Mouse (Mus musculus) kidney, adult 9 months (tissue): ENCODE measurements around the gene Hoxa7.

ENCODE experiments used
- DNase-seq: peaks from one replicate; pipeline ENCODE4 v3.0.0; 2022

Hoxa7 gene

DNA sequence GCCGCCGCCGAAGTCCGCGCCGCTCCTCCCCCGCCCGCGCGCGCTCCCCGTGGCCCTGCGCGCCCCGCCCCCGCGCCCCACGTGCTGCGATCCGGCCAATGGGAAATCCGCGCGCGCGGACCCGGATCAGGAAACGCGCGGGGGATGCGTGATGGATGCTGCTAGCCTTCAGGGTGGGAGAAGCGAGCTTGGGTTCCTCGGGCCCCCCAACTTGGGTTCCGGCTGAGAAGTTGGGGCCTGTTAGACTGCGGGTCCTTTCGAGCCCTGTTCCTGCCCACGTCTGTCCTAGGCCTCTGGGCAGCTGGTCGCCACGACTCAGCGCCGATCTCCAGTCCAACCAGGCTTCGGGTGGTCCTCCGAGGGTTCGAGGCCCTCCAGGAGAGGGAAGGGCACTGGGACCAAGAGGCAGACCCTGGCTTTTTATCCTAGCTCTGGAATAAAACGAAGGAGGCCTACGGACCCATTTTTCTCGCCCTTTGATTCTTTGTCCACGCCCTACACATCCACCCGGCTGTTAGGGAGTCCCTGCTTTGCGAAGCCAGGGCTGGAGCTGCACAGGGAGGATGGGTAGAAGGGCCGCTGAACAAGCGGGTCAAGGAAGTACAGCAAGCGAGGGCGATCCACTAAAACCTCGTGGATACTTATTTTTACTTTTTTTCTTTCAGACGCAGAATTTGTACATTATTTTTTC, 29.6 kb downstream of the Hoxa7 start:
- DNase-seq, result peak; percentile 89

DNA sequence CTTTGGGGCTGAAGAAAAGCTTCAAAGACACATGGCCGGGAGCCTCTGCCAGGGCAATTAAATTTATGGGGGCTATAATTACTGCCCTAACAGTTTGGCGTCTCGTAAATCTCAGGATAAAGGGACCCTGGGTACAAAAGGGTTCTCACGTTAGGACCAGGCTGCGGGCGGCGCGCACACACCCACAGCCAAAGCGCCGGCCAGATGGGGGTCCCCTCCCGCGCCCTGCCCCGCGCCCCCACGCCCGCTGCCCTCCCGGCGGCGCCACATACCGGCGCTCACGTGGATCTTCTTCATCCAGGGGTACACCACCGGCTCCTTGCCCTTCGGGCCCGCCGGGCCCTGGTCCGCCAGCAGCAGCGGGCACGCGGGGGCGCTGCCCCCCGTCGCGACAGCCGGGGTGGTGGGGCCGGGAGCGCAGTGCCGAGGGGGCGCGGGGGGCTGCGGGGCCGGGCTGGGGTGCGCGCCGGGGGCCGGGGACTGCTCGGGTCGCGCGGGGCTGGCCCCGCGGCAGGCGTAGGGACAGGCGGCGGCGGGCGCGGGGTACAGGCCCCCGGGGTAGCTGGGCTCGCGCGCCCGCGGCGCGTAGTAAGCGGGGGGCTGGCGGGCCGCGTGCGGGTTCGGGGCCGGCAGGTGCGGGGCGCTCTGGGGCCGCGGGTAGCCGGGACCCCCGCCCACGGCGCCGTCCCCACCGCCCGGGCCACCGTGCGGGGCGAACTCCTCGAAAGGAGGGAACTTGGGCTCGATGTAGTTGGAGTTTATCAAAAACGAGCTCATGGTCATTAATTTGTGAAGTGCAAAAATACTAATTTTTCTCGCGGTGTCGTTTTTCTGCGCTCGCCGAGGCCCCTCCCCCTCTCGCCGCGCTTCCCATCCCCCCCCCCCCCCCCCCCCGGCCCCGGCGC, 30.5 kb downstream of the Hoxa7 start, which contains the start of gene Hoxa4:
TSS of gene Hoxa4 (minus strand) at position 848 of the 905 bp plus-strand sequence.
- DNase-seq, result no peak

DNA sequence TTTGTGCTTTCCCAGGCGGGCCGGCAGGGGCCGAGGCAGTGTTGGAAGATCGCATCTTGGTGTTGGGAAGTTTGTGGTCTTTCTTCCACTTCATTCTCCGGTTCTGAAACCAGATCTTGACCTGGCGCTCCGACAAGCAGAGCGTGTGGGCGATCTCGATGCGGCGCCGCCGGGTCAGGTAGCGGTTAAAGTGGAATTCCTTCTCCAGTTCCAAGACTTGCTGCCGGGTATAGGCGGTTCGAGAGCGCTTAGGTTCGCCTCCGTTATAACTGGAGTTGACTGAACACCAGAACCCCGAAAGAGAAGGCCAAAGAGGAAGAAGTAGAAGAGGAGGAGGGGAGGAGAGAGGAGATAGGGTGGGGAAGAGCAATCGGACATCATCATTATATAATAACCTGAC, 31.2 kb downstream of the Hoxa7 start:
- DNase-seq, result no peak

DNA sequence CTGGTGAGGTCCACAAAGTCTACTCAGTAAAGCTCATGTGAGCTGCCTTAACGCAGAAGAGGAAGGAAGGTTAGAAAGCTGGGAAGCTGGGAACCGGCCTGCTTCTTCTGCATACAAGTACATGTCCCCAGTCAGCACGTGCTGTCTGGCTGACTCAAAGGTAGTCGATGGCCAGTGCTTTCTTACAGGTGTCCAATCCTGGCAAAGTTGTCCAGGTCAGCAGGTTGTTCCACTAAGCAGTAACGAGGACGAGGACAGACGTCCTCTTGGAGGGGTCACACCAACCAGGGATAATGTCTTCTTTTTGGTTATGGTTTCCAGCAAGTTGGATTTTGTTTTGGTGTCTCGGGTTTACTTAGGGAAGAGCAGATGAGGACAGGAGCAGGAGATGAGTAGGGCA, 31.7 kb downstream of the Hoxa7 start:
- no peak for DNase-seq

DNA sequence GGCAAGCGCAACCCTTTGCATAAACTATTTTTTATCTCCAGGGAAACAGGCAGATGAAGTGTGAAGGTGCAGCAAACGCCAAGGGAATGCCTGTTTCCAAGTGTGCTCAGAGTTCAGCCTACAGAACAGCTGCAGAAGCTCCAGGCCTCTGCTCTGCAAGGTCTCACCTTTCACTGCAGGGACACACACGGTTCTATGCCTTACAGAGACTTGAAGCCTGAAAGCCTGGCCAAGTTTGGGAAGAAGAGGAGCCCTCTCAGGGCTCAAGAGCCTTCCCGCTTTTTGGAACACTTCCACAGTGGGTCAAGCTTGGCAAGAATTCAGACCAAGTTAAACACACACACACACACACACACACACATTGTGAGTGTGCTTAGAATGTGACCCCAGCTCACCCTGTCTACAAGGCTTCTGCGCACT, 32.5 kb downstream of the Hoxa7 start:
- peak; percentile 56 for DNase-seq

DNA sequence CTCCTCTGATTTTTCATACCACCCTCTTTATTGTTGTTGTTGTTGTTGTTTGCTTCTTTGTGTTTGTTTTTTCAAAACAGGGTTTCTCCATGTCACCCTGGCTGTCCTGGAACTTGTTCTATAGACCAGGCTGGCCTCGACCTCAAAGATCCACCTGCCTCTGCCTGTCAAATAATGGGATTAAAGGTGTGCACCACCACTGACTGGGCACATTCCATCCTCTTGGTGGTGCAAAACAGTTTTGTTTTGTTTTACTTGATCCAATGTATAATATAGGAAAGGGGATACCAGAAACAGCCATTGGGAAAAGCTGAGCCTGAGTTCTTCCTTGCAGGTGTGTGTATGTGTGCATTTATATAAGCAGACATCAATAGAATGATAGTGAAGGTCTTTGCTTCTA, 35.2 kb downstream of the Hoxa7 start:
- no peak for DNase-seq

DNA sequence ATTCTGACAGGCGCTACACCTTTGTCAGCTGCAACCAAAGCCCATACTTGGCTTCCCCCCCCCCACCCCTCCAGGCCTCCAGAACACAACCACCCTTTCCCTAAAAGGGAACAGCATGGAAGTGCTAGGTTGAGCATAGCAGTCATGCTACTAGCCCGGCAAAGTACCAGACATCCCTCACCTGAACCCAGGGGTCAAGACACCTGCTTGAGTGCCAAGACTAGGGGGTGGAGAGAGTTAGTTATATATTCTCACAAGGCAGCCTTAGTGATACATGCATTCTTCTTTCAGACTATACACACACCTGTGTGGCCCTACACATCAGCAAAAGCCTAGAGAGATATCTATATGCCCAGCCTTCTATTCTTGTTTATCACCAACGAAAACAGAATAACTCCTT, 35.8 kb downstream of the Hoxa7 start:
- peak; percentile 50 for DNase-seq

DNA sequence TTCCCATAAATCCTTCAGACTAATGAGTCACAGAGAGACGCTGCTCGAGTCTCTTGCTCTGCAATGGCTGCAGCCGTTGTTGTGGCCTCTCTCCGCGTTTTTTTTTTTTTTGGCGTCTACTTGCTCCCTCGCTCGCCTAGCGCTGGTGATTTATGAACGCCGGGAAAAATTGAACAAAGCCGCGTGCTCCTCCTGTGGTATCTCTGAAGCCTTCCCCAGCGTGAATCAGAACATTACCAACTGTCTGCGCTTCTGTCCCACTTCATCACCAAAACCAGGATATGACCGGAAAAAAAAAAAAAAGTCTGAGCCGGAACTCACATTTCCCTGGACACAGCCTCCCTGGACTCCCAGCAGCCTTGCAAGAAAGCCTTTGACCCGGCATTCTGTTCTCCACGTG, 36.4 kb downstream of the Hoxa7 start:
- peak; percentile 64 for DNase-seq

DNA sequence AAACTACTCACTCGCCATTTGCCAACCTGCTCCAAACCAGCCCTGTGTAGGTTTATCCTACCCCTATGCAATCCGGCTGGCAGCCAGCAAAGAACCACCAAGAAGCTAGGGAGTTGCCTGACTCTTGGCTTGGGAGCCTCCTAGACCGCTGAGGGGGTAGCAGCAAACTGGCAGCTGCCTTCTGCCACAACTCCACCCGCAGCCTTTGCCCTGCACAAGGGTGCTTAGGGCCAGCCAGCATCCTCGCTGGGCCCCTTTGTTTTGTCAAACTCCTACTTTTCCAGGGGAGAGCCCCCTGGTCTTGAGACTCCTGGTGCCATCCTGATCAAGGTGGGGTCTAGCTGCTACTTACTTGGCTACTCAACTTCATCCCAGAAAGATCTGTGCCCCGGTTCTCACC, 37.0 kb downstream of the Hoxa7 start:
- DNase-seq, result no peak

DNA sequence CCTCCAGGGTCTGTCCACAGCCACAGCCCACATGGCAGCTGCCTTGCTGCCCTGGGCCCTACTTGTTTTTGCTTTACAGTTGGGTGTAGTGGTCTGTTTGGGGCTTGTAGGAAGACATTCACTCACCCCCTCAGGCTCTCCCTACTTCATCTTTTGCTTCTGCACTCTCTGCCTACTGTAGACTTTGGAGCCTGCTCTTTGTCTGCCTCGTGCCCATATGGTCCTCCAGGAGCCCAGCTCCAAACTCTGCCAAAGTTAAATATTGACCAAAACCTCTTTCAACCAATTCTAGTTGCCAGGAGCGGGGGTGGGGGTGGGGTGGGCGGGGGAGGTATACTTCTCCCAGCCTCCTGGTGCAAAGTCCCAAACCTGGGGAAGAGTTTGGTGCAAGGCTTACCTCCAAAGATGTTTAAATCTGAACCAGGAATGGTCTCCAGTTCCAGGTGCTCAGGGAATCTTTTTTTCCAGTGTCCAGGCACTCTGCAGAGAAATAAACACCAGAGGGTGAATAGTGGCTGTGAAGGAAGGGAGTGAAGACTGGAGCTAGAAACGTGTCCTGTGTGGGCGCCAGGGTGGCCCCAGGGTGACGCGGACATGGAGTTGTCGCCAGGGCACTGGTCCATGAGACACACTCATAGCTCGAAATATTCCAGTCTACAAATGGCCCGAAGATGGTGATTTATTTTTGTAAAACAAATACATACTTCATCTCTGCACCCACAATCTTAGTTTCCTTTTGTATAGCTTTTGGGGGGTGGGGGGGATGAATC, 38.2 kb downstream of the Hoxa7 start:
- DNase-seq, result peak; percentile 91

DNA sequence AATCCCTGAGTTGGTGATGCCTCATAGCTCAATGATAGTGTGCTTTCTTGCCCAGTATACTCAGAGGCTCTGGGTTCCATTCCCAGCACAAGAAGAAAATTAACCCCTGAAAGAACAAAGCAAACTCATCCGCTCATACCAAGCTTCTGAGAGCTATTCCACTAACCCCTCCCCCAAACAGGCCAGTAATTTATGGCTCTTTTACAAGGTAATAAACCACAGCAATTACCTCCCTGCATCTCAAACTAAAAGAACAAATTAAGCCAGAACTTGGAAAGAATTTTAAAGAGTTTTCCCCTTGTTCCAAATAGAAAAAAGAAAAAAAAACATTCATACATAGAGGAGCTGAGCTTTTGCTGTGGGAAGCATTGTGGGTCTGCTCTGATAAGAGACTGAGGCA, 38.9 kb downstream of the Hoxa7 start:
- DNase-seq, result peak; percentile 46

DNA sequence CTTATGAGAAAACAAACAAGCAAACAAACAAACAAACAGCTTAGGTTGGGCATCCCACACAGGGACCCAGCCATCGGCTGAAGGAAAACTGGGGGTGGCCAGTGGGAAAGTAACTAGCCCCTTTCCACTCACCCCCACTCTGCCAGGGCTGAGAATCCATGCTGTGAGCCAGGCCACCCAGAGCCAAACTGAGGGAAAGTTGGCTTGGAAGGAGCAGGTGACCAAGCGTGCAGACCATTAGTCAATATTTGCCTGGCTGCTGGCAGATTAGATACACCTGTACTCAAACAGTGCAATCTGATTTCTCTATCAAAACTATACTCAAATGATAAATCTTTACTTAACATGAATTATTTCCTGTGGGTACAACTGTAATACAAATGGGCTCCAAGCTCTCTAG, 39.6 kb downstream of the Hoxa7 start:
- peak; percentile 67 for DNase-seq

DNA sequence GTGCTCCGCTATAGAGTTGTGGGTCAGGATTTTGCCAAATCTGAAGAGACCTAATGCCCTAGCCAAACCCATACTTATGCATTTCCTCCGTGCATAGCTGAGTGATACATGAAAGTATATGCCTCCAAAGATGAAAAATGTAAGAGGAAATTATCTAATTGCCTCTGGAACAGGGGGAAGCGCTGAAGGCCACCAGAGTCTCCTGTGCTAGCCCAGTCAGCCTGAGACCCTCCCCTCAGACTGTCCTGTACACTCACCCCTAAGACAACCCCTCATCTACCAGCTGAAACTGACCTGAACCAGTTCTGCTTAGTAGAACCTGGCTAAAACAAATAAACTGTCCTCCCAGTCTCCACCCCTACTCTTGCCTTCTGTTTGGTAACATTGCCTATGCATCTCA, 40.9 kb downstream of the Hoxa7 start:
- no peak for DNase-seq

DNA sequence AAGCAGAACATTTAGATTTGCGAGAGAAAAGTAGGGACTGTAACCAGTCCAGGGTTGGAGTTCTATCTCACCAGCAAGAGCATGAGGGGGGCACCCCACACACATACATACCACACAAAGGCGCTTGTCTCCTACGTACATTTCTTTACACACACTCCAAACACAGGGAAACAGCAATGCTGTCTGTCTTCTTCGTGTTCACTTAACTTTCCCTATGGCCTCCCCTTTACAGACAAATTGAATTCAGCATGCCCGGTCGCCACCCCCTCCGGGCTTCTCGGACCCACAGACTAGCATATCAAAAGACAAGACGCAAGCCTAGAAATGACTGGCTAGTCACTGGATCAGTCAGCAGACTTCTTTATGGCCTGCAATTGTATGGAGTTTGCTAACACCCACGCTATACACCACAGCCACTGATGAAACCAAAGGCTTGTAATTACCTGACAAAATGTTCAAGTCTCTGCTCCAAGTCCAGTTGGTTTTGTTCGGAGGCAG, 41.4 kb downstream of the Hoxa7 start:
- DNase-seq, result no peak

DNA sequence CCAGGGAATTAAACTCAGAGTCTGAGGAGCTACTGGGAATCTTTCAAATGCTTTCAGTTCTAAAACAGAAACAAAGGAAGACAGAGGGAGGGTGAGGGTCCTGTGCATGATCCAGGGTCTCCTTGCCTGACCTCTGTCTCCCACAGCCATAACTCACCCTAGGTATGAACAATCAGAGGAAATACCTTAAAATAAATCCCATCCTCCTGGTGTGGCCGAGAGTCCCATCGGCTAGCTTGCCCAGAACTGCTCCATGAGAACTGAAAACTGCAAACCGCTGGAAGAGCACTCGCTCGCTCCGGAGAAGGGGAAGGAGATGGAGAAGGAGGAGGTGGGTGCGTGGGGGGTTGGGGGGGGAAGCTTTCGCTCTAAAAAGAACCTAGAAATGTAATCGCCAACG, 42.0 kb downstream of the Hoxa7 start:
- DNase-seq, result no peak

DNA sequence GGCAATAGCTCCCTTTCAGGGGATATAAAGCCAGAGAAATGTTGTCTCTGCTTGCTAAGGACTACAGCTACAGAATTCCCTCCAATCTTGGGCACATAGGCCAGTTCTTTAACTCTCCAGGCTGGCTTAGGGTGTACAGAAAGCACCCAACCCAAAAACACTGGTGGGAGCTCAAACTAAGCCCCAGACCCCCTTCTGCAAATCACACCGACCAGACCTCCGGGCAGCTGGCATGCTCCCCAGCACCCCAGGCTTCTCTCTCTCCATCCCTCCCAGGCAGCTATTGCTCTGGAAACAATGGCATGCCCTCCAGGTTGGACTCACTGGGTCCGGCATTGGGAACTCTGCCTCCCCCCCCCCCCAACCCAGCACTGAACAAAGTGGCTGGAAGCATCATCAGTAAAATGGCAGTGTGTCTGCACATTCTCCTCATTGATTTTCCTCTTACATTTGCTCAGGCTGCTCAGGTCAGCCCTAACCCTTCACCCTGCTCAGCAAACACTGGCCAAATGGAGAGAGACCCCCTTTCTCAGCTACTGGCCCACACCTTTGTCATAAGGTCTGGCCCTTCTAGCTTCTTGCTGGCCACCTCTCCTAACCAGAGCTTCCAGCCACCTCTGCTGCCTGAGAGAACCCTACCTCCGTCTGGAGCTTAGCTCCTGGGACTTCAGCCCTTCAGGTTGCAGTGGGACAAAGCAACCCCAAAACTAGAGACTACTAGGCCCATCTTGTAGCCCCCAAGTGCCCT, 42.6 kb downstream of the Hoxa7 start:
- DNase-seq, result peak; percentile 18

DNA sequence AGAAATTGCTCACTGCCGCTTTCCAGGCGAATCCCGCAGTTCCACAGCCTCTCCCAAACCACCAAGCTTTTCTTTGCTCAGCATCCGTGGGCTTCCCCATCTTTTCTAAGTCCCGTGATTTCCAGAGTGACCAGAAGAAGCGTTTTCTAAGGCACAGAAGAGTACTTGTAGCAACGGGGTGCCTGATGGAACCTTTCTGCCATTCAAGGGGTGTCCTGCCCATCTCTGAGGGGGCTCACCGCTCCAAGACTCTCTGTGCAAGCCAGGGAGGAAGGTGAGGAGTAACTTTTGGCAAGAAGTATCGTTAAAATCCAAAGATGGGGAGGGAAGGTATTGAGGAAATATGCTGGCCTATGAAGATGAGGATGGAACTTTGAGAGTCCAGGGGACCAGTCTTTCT, 43.8 kb downstream of the Hoxa7 start:
- DNase-seq, result peak; percentile 18

DNA sequence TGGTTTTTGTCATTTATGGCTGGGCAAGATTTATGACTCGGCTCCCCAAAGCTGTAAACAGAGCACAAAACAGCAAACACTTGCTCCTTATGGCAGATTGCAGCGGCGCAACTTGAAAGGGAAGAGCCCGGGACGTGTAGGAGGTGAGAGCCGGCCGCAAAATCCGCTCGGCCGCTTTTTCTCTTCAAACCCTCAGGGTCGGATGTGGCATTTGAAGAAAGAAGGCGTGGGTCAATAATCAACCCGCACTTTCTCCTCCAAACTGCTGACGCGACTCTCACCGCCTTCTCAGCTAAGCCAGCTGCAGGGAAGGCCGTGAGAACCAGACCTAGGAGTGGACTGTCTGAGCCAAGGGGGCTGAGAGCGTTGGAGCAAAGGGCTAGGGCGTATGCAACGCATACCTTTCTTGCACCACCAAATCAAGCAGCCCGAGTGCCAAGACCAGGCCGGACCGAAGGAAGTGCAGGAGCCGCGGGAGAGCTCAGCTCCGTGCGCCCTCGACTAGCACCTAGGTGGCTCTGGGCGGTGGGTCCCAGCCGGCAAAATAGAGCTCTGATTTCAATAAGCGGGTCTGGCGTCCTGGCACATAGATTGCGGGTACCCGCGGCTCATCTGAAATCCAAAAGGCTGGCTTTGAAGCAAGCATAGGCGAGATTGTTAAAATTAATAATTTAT, 44.5 kb downstream of the Hoxa7 start, which contains the start of gene 5730596B20Rik:
TSS of gene 5730596B20Rik (plus strand) at position 438 of the 675 bp plus-strand sequence.
- DNase-seq, result peak; percentile 91

DNA sequence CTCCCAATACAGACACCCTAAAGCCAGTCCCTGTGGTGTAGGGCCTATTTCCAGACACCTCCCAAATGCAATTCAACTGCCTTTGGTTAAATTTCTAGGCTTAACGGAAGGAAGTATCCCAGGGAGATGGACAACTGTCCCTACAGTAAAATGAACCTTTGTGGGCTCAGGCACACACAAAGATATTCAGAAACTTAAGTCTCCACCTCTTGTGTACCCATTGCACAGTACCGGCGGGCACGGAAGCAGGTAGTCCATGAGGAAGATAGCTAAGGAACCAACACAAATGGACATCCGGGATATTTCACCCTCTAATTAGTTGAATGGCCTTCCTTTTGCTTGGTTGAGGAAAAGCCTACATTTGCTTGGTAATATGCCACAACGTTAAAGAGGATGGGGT, 45.3 kb downstream of the Hoxa7 start:
- DNase-seq, result peak; percentile 37

DNA sequence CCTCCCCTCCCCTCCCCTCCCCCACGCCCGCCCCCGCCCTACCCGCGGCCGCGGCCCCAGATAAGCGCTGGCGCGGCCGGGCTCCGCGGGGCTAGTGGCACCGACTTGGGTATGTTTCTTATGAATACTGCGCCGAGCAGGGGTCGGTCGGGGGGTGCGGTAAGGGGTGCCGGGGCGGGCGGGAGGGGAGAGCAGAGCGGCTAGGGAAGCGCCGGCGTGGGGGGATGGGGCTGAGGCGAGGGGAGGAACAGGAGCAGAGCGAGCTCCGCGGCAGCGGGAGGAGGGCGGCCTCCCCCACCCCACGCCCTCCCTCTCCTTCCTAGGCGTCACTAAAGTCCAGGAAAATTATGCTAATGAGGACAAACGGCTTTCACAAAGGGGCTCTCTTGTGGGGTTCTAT, 45.8 kb downstream of the Hoxa7 start:
- peak; percentile 33 for DNase-seq

DNA sequence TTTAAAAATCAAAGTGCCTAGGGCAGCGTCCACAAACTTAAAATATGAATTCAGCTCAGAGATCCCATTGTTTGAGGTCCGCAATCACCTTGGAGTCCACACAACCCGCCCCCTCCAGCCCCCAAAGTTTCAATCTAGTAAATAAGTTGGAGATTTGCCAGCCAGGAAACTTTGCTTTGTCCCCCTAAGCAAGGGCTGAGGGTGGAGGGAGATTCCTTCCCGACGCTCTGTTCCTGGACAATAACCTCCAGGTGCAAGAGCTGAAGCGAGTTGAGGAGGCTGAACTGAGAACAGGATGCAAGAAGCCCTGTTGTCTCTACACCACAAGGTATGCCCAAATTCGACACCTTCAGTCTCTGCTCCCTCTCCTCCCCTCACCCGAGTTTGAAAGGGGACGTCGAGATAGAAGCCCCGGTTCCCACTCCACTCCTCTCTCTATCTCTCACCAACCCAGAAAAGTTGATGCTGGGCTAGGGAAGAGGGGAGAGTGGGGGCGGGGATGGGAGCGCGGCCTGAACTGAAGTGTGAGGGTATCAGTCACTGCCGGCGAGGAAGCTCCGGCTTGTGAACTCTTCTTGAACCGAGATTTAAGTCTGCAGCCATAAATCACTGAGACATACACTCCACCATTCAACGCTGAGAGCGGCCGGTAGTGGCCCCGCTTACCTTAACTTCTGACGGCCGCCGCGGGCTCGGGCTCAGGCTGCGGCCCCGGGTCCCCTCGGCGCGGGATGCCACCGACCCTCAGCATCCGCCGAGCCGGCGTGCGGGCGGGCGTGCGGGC, 46.5 kb downstream of the Hoxa7 start:
- DNase-seq, result peak; percentile 53
